Mouse (Mus musculus) lung, postnatal 14 days (tissue): ENCODE data around the gene Klhdc9.
"Not testable (repeated sequence)": the region's sequence is repeated elsewhere in the genome, so short reads cannot be mapped to it uniquely, and the experiment has no call there.

Source experiments
- DNase-seq: peaks from one replicate; pipeline ENCODE4 v3.0.0; 2021

Gene Klhdc9

GRCm38 (mm10) chr1:171355812-171356340 is 4.7 kb downstream of the Klhdc9 start:
- DNase-seq: peak; percentile 35

- no peak for DNase-seq
Observed at GRCm38 (mm10) chr1:171349210-171349609, 11.4 kb downstream of the Klhdc9 start.

GRCm38 (mm10) chr1:171348665-171349064 is 11.9 kb downstream of the Klhdc9 start:
- DNase-seq: no peak

- no peak for DNase-seq
Observed at GRCm38 (mm10) chr1:171346095-171346450, 14.5 kb downstream of the Klhdc9 start.

- peak; percentile 93 for DNase-seq
Observed at GRCm38 (mm10) chr1:171345225-171346094, 15.1 kb downstream of the Klhdc9 start, which contains the start of the genes Nit1 and Pfdn2. TSS of gene Nit1 (minus strand) at chr1:171345646. TSS of gene Pfdn2 (plus strand) at chr1:171345670.

GRCm38 (mm10) chr1:171344715-171345114 is 15.9 kb downstream of the Klhdc9 start:
- no peak for DNase-seq

- DNase-seq: peak; percentile 55
Observed at GRCm38 (mm10) chr1:171343922-171344677, 16.5 kb downstream of the Klhdc9 start.

GRCm38 (mm10) chr1:171342262-171343207 is 18.1 kb downstream of the Klhdc9 start:
- DNase-seq: no peak

- DNase-seq: no peak
Observed at GRCm38 (mm10) chr1:171330216-171330560, 30.4 kb downstream of the Klhdc9 start.

GRCm38 (mm10) chr1:171329433-171330215 is 31.0 kb downstream of the Klhdc9 start:
- peak; percentile 81 for DNase-seq

- DNase-seq: peak; percentile 88
Observed at GRCm38 (mm10) chr1:171328839-171329432, 31.7 kb downstream of the Klhdc9 start, which contains the start of gene Dedd. TSS of gene Dedd (plus strand) at chr1:171329145.

- DNase-seq: no peak
Observed at GRCm38 (mm10) chr1:171328244-171328643, 32.4 kb downstream of the Klhdc9 start.

GRCm38 (mm10) chr1:171326588-171326987 is 34.0 kb downstream of the Klhdc9 start:
- not testable (repeated sequence) for DNase-seq

- no peak for DNase-seq
Observed at GRCm38 (mm10) chr1:171325571-171325970, 35.0 kb downstream of the Klhdc9 start.

- DNase-seq: no peak
Observed at GRCm38 (mm10) chr1:171322012-171322411, 38.6 kb downstream of the Klhdc9 start.

- no peak for DNase-seq
Observed at GRCm38 (mm10) chr1:171321415-171321814, 39.2 kb downstream of the Klhdc9 start.

GRCm38 (mm10) chr1:171320151-171320550 is 40.4 kb downstream of the Klhdc9 start:
- DNase-seq: no peak

GRCm38 (mm10) chr1:171319748-171320147 is 40.9 kb downstream of the Klhdc9 start:
- DNase-seq: no peak

GRCm38 (mm10) chr1:171309321-171309720 is 51.3 kb downstream of the Klhdc9 start:
- DNase-seq: no peak
